Mouse (Mus musculus) MEL (cell line): ENCODE measurements around the gene Pcnt. TPM values are rescaled to one million over a fixed set of nuclear protein-coding genes. Genes with fewer than 3 reads are reported as not detected.

Experiments
- DNase-seq: peaks from one replicate; pipeline ENCODE4 v3.0.0; 2011; ENCODE audit warnings: low read depth, low spot score
- H3K27ac ChIP-seq: 2 replicates; pipeline ENCODE4 v1.5.1; 2012; ENCODE audit warnings: low read depth, mild to moderate bottlenecking, control low read depth, low read length, moderate library complexity; ENCODE audit not compliant: control insufficient read depth
- H3K27me3 ChIP-seq, 2 experiments: fragments of 150-350 bp in 1 of 2; sonication (generic) in 1 of 2; 2 replicates each; pipeline ENCODE4 v1.6.1; 2012; ENCODE audit warnings: low read length in 2 of 2, mild to moderate bottlenecking in 2 of 2, improper control_type of control experiment in 1 of 2, moderate library complexity in 1 of 2; ENCODE audit not compliant: insufficient read depth in 2 of 2, control insufficient read depth in 1 of 2
- H3K36me3 ChIP-seq, 2 experiments: 2 replicates each; pipeline ENCODE4 v1.6.1; 2012 to 2014; ENCODE audit warnings: low read length in 2 of 2, improper control_type of control experiment in 1 of 2, inconsistent platforms in 1 of 2, mild to moderate bottlenecking in 1 of 2; ENCODE audit not compliant: insufficient read depth in 2 of 2, control insufficient read depth in 1 of 2
- H3K4me1 ChIP-seq, 2 experiments: fragments of 150-350 bp in 1 of 2; sonication (generic) in 1 of 2; 2 replicates each; pipeline ENCODE4 v1.6.1; 2012; ENCODE audit warnings: low read length in 2 of 2, improper control_type of control experiment in 1 of 2, mild to moderate bottlenecking in 1 of 2; ENCODE audit not compliant: insufficient read depth in 2 of 2, control insufficient read depth in 1 of 2
- H3K4me3 ChIP-seq, 2 experiments: fragments of 150-350 bp in 1 of 2; sonication (generic) in 1 of 2; 2 replicates each; pipeline ENCODE4 v1.5.1; 2012; ENCODE audit warnings: low read depth in 2 of 2, low read length in 2 of 2, mild to moderate bottlenecking in 2 of 2, moderate library complexity in 2 of 2, control low read depth in 1 of 2, improper control_type of control experiment in 1 of 2; ENCODE audit not compliant: control insufficient read depth in 1 of 2, insufficient read depth in 1 of 2
- H3K79me2 ChIP-seq: 2 replicates; pipeline ENCODE4 v1.6.1; 2012; ENCODE audit warnings: mild to moderate bottlenecking, low read length, moderate library complexity; ENCODE audit not compliant: control insufficient read depth, poor library complexity, insufficient read depth
- H3K9ac ChIP-seq: 2 replicates; pipeline ENCODE4 v1.6.1; 2012; ENCODE audit warnings: low read depth, mild to moderate bottlenecking, control low read depth, low read length, moderate library complexity; ENCODE audit not compliant: control insufficient read depth, poor library complexity, severe bottlenecking
- H3K9me3 ChIP-seq: fragments of 150-350 bp; sonication (generic); replicated peaks from 2 replicates; pipeline ENCODE4 v1.6.1; 2012; ENCODE audit warnings: mild to moderate bottlenecking, low read length, improper control_type of control experiment, moderate library complexity; ENCODE audit not compliant: insufficient read depth
- CTCF ChIP-seq, 3 experiments: IDR thresholded peaks in 2 of 3; conservative IDR thresholded peaks in 1 of 3; 2 replicates each; pipeline ENCODE4 v1.5.1; 2011 to 2012; ENCODE audit warnings: low read length in 3 of 3, low read depth in 2 of 3, mild to moderate bottlenecking in 2 of 3, improper control_type of control experiment in 1 of 3, inconsistent platforms in 1 of 3, mixed read lengths in 1 of 3, moderate library complexity in 1 of 3; ENCODE audit not compliant: control insufficient read depth in 1 of 3, insufficient read depth in 1 of 3, poor library complexity in 1 of 3, severe bottlenecking in 1 of 3
- ELF1 ChIP-seq: IDR thresholded peaks from 2 replicates; pipeline ENCODE4 v1.6.1; 2014; ENCODE audit warnings: low read depth, mild to moderate bottlenecking, inconsistent platforms, low read length, improper control_type of control experiment, moderate library complexity
- ETS1 ChIP-seq: IDR thresholded peaks from 2 replicates; pipeline ENCODE4 v1.6.1; 2012; ENCODE audit warnings: low read depth, mild to moderate bottlenecking, inconsistent platforms, low read length, improper control_type of control experiment, moderate library complexity
- GABPA ChIP-seq: IDR thresholded peaks from 2 replicates; pipeline ENCODE4 v1.6.1; 2012; ENCODE audit warnings: low read depth, mild to moderate bottlenecking, inconsistent platforms, low read length, improper control_type of control experiment, moderate library complexity
- HCFC1 ChIP-seq: IDR thresholded peaks from 2 replicates; pipeline ENCODE4 v1.6.1; 2012; ENCODE audit warnings: low read depth, mild to moderate bottlenecking, inconsistent platforms, low read length, improper control_type of control experiment, moderate library complexity
- MAX ChIP-seq: IDR thresholded peaks from 2 replicates; pipeline ENCODE4 v1.6.1; 2011; ENCODE audit warnings: low read length, improper control_type of control experiment
- MEF2A ChIP-seq: IDR thresholded peaks from 2 replicates; pipeline ENCODE4 v1.6.1; 2014; ENCODE audit warnings: low read depth, mild to moderate bottlenecking, inconsistent platforms, low read length, improper control_type of control experiment; ENCODE audit not compliant: poor library complexity, insufficient replicate concordance, severe bottlenecking; ENCODE audit errors: extremely low read depth
- MXI1 ChIP-seq: IDR thresholded peaks from 2 replicates; pipeline ENCODE4 v1.6.1; 2011; ENCODE audit warnings: mild to moderate bottlenecking, low read depth, low read length, improper control_type of control experiment
- MYB ChIP-seq: IDR thresholded peaks from 2 replicates; pipeline ENCODE4 v1.6.1; 2011; ENCODE audit warnings: mild to moderate bottlenecking, low read depth, low read length, improper control_type of control experiment
- MYC ChIP-seq: IDR thresholded peaks from 2 replicates; pipeline ENCODE4 v1.6.1; 2011; ENCODE audit warnings: low read depth, mild to moderate bottlenecking, low read length, improper control_type of control experiment, moderate library complexity
- NELFE ChIP-seq: IDR thresholded peaks from 2 replicates; pipeline ENCODE4 v1.6.1; 2011; ENCODE audit warnings: low read depth, low read length, improper control_type of control experiment
- POLR2AphosphoS5 ChIP-seq: IDR thresholded peaks from 2 replicates; pipeline ENCODE4 v1.6.1; 2012; ENCODE audit warnings: low read depth, borderline replicate concordance, mild to moderate bottlenecking, inconsistent platforms, low read length, moderate library complexity, mixed read lengths
- RAD21 ChIP-seq: IDR thresholded peaks from 2 replicates; pipeline ENCODE4 v1.6.1; 2011; ENCODE audit warnings: mild to moderate bottlenecking, low read depth, low read length, improper control_type of control experiment
- SIN3A ChIP-seq: IDR thresholded peaks from 2 replicates; pipeline ENCODE4 v1.6.1; 2012; ENCODE audit warnings: low read length, improper control_type of control experiment, inconsistent platforms
- SMC3 ChIP-seq: IDR thresholded peaks from 2 replicates; pipeline ENCODE4 v1.6.1; 2011; ENCODE audit warnings: low read depth, low read length, improper control_type of control experiment
- TBP ChIP-seq: IDR thresholded peaks from 2 replicates; pipeline ENCODE4 v1.8.0; 2011; ENCODE audit warnings: low read depth, low read length, improper control_type of control experiment
- TCF12 ChIP-seq: IDR thresholded peaks from 2 replicates; pipeline ENCODE4 v1.6.1; 2014; ENCODE audit warnings: low read depth, mild to moderate bottlenecking, inconsistent platforms, low read length, improper control_type of control experiment, moderate library complexity
- UBTF ChIP-seq: IDR thresholded peaks from 2 replicates; pipeline ENCODE4 v1.6.1; 2012; ENCODE audit warnings: low read depth, mild to moderate bottlenecking, inconsistent platforms, low read length, improper control_type of control experiment, moderate library complexity, borderline replicate concordance; ENCODE audit not compliant: insufficient read depth
- ZNF384 ChIP-seq: IDR thresholded peaks from 2 replicates; pipeline ENCODE4 v1.6.1; 2012; ENCODE audit warnings: low read depth, mild to moderate bottlenecking, inconsistent platforms, low read length, improper control_type of control experiment
- polyA plus RNA-seq, 2 experiments: library from polyadenylated mRNA; stranded (reverse) in 1 of 2; unstranded in 1 of 2; fragments of >175 nt in 1 of 2; fragments of >200 nt in 1 of 2; gene quantifications; 2 replicates each; pipeline versions ENCODE4 v1.2.1 to v1.2.4; 2012; ENCODE audit warnings: low replicate concordance in 2 of 2, low read depth in 1 of 2; ENCODE audit not compliant: insufficient read length in 2 of 2, insufficient read depth in 1 of 2, missing spikeins in 1 of 2
- total RNA-seq: library from RNA; depleted of rRNA; stranded (reverse); fragments of 300-350 nt; gene quantifications from 2 replicates; pipeline ENCODE4 v1.2.3, GENCODE M21; 2012

Gene Pcnt
- total and polyA plus RNA-seq, 3 experiments, result 30.7 to 51.3 (median 36.4) TPM

GRCm38 (mm10) chr10:76462721-76463120, 20.1 kb upstream of the Pcnt start:
- Histone ChIP-seq H3K36me3 (peaks cover 0 to 2% of the 10 kb centered on the region in 2 experiments; a peak in 2 of 4 replicates), H3K9ac (no peak overlapping the region), H3K79me2 (no peaks in the 10 kb centered on the region), H3K9me3 (no peaks in the 10 kb centered on the region), H3K27ac (no peak overlapping the region), H3K4me3 (no peak overlapping the region), H3K4me1 (peaks cover 1 to 2% of the 10 kb centered on the region in 2 experiments; a peak in 3 of 4 replicates), H3K27me3 (no peaks in the 10 kb centered on the region)
- TF ChIP-seq MYC (no peak), NELFE (no peak), MAX (no peak), POLR2AphosphoS5 (no peak), ZNF384 (no peak), MYB (no peak), MEF2A (no peak), UBTF (no peak), TBP (no peak), SIN3A (no peak), RAD21 (no peak), ETS1 (no peak), ELF1 (no peak), SMC3 (no peak), CTCF (IDR thresholded peaks at IDR 0.05 in 2 of 3, conservative IDR thresholded peaks at IDR 0.05 in 1 of 3; ENCODE audit: control insufficient read depth in 1 of 3, insufficient read depth in 1 of 3, low read depth in 2 of 3, low read length in 3 of 3, poor library complexity in 1 of 3, severe bottlenecking in 1 of 3) (no peak), MXI1 (no peak), GABPA (no peak), TCF12 (no peak)
- DNase-seq, result no peak

GRCm38 (mm10) chr10:76462312-76462711, 19.7 kb upstream of the Pcnt start:
- Histone ChIP-seq H3K4me3 (no peak overlapping the region), H3K36me3 (no peaks in the 10 kb centered on the region), H3K27me3 (no peaks in the 10 kb centered on the region), H3K79me2 (no peaks in the 10 kb centered on the region), H3K9me3 (no peaks in the 10 kb centered on the region), H3K27ac (no peak overlapping the region), H3K4me1 (no peaks in the 10 kb centered on the region), H3K9ac (no peak overlapping the region)
- no peak for DNase-seq
- TF ChIP-seq HCFC1, result no peak
